Mouse (Mus musculus) CH12.LX (cell line): Measurements from ENCODE around the gene Cipc. TPM values are rescaled to one million over a fixed set of nuclear protein-coding genes. Genes with fewer than 3 reads are reported as not detected.

ENCODE experiments used
- DNase-seq: peaks from one replicate; pipeline ENCODE4 v3.0.0-alpha.2; 2013; ENCODE audit errors: extremely low read depth
- H3K27ac ChIP-seq: 2 replicates; pipeline ENCODE4 v1.5.1; 2012; ENCODE audit warnings: low read depth, mild to moderate bottlenecking, control low read depth, moderate library complexity; ENCODE audit not compliant: insufficient read depth
- H3K27me3 ChIP-seq: replicated peaks from 2 replicates; pipeline ENCODE3; 2012; ENCODE audit warnings: inconsistent platforms
- H3K36me3 ChIP-seq, 2 experiments: replicated peaks in 1 of 2; 2 replicates each; pipeline versions ENCODE3 to v1.6.1; 2012; ENCODE audit warnings: inconsistent platforms in 1 of 2, low read length in 1 of 2, mild to moderate bottlenecking in 1 of 2, mixed read lengths in 1 of 2, moderate library complexity in 1 of 2; ENCODE audit not compliant: control insufficient read depth in 1 of 2, insufficient read depth in 1 of 2
- H3K4me1 ChIP-seq, 2 experiments: 2 replicates each; pipeline ENCODE4 v1.6.1; 2012; ENCODE audit warnings: inconsistent platforms in 1 of 2, moderate library complexity in 1 of 2; ENCODE audit not compliant: insufficient read depth in 2 of 2, control insufficient read depth in 1 of 2
- H3K4me2 ChIP-seq: 2 replicates; pipeline ENCODE4 v1.6.1; 2012; ENCODE audit warnings: low read depth, mild to moderate bottlenecking, control low read depth; ENCODE audit not compliant: poor library complexity, insufficient read depth, severe bottlenecking
- H3K4me3 ChIP-seq, 3 experiments: fragments of 150-350 bp in 1 of 3; sonication (generic) in 1 of 3; replicated peaks in 1 of 3; 2 replicates each; pipeline versions ENCODE3 to v1.5.1; 2011 to 2012; ENCODE audit warnings: low read depth in 2 of 3, low read length in 2 of 3, mild to moderate bottlenecking in 2 of 3, moderate library complexity in 2 of 3, control low read depth in 1 of 3, improper control_type of control experiment in 1 of 3, inconsistent platforms in 1 of 3, mixed read lengths in 1 of 3; ENCODE audit not compliant: poor library complexity in 1 of 3
- H3K79me2 ChIP-seq: replicated peaks from 2 replicates; pipeline ENCODE4 v1.6.1; 2012; ENCODE audit warnings: mild to moderate bottlenecking, moderate library complexity; ENCODE audit not compliant: control insufficient read depth, poor library complexity, insufficient read depth, severe bottlenecking; ENCODE audit errors: extremely low read depth
- H3K9ac ChIP-seq: 2 replicates; pipeline ENCODE4 v1.6.1; 2012; ENCODE audit warnings: low read depth, mild to moderate bottlenecking, control low read depth, moderate library complexity; ENCODE audit not compliant: insufficient read depth
- H3K9me3 ChIP-seq: replicated peaks from 2 replicates; pipeline ENCODE3; 2012; ENCODE audit warnings: low read length, inconsistent platforms, mixed read lengths
- IRF4 ChIP-seq: IDR thresholded peaks from 2 replicates; pipeline ENCODE4 v1.6.1; 2014; ENCODE audit warnings: low read depth, mild to moderate bottlenecking, inconsistent platforms, low read length, improper control_type of control experiment
- JUND ChIP-seq: conservative IDR thresholded peaks from 2 replicates; pipeline ENCODE4 v1.6.1; 2011; ENCODE audit warnings: low read depth, low read length, improper control_type of control experiment
- MYC ChIP-seq: IDR thresholded peaks from 2 replicates; pipeline ENCODE4 v1.6.1; 2011; ENCODE audit warnings: low read depth, mild to moderate bottlenecking, improper control_type of control experiment, low read length
- NELFE ChIP-seq: IDR thresholded peaks from 2 replicates; pipeline ENCODE4 v1.6.1; 2011; ENCODE audit warnings: low read depth, low read length, improper control_type of control experiment
- RAD21 ChIP-seq: IDR thresholded peaks from 2 replicates; pipeline ENCODE4 v1.6.1; 2011; ENCODE audit warnings: low read depth, mild to moderate bottlenecking, low read length, improper control_type of control experiment, moderate library complexity
- RCOR1 ChIP-seq: conservative IDR thresholded peaks from 2 replicates; pipeline ENCODE4 v1.6.1; 2012; ENCODE audit warnings: low read depth, mild to moderate bottlenecking, inconsistent platforms, low read length, improper control_type of control experiment
- SMC3 ChIP-seq: IDR thresholded peaks from 2 replicates; pipeline ENCODE4 v1.6.1; 2011; ENCODE audit warnings: low read depth, low read length, improper control_type of control experiment
- USF1 ChIP-seq: IDR thresholded peaks from 2 replicates; pipeline ENCODE4 v1.6.1; 2014; ENCODE audit warnings: low read depth, mild to moderate bottlenecking, inconsistent platforms, low read length, improper control_type of control experiment
- ZC3H11A ChIP-seq: IDR thresholded peaks from 2 replicates; pipeline ENCODE4 v1.6.1; 2012; ENCODE audit warnings: low read depth, mild to moderate bottlenecking, inconsistent platforms, low read length, improper control_type of control experiment
- ZMIZ1 ChIP-seq: IDR thresholded peaks from 2 replicates; pipeline ENCODE4 v1.6.1; 2012; ENCODE audit warnings: low read depth, mild to moderate bottlenecking, inconsistent platforms, low read length, improper control_type of control experiment
- ZNF384 ChIP-seq: IDR thresholded peaks from 2 replicates; pipeline ENCODE4 v1.6.1; 2012; ENCODE audit warnings: low read depth, low read length, improper control_type of control experiment, inconsistent platforms
- dilution Hi-C: fragments of 300-500 bp; cut with MboI; formaldehyde crosslinking; loops from 2 replicates; pipeline ENCODE4 v1.14.3; 2020; ENCODE audit warnings: low sequenced_read_pairs; ENCODE audit not compliant: extremely low pct_unique_long_range_greater_than_20kb, extremely low pct_ligation_motif_present
- in situ Hi-C: fragments of 300-500 bp; cut with MboI; formaldehyde crosslinking; loops from 3 replicates; pipeline ENCODE4 v1.14.3; 2019; ENCODE audit warnings: low sequenced_read_pairs, low pct_ligation_motif_present, low pct_unique_long_range_greater_than_20kb, mixed read lengths
- polyA plus RNA-seq: library from polyadenylated mRNA; unstranded; fragments of >175 nt; gene quantifications from 2 replicates; pipeline ENCODE4 v1.2.1, GENCODE M21; 2012; ENCODE audit warnings: low read depth; ENCODE audit not compliant: insufficient read length
- total RNA-seq, 2 experiments: library from RNA; depleted of rRNA; stranded (reverse); fragments of 300-350 nt in 1 of 2; fragments of >200 nt in 1 of 2; gene quantifications; 2 replicates each; pipeline ENCODE4 v1.2.3; 2012 to 2014

The Cipc gene
- total and polyA plus RNA-seq, 3 experiments, result 15.7 to 20.5 (median 18.7) TPM

- dilution Hi-C loops, result no loop called here
- H3K79me2 ChIP-seq, result no peaks in the 10 kb centered on the region
- H3K4me2 ChIP-seq, result no peak overlapping the region
- peaks cover 0 to 13% of the 10 kb centered on the region in 2 experiments for H3K36me3 ChIP-seq
- H3K9me3 ChIP-seq, result no peaks in the 10 kb centered on the region
- peaks cover 16 to 48% of the 10 kb centered on the region in 2 experiments for H3K4me1 ChIP-seq
- no peak overlapping the region; the same call in 1 of the 2 replicates for H3K9ac ChIP-seq
- H3K27me3 ChIP-seq, result no peaks in the 10 kb centered on the region
- H3K27ac ChIP-seq, result no peak overlapping the region
- no peak for DNase-seq
- no peak overlapping the region for H3K4me3 ChIP-seq
- TF ChIP-seq ZNF384 (no peak), ZMIZ1 (no peak), RCOR1 (no peak), JUND (no peak), IRF4 (no peak), MYC (no peak)
- in situ Hi-C loops, result no loop called here
These were observed 47.2 kb upstream of the Cipc start for GRCm38 (mm10) chr12:86899461-86900179.

- H3K27me3 ChIP-seq, result no peaks in the 10 kb centered on the region
- no peak overlapping the region for H3K4me3 ChIP-seq
- peaks cover 0 to 9% of the 10 kb centered on the region in 2 experiments for H3K36me3 ChIP-seq
- TF ChIP-seq RAD21 (no peak), NELFE (no peak), SMC3 (no peak), USF1 (no peak), ZC3H11A (no peak)
- no peaks in the 10 kb centered on the region for H3K9me3 ChIP-seq
- dilution Hi-C loops (no loop called here), in situ Hi-C loops (no loop called here)
- no peaks in the 10 kb centered on the region for H3K79me2 ChIP-seq
- H3K4me2 ChIP-seq, result no peak overlapping the region
- H3K9ac ChIP-seq, result no peak overlapping the region
- H3K27ac ChIP-seq, result no peak overlapping the region
- peaks cover 14 to 35% of the 10 kb centered on the region in 2 experiments for H3K4me1 ChIP-seq
- no peak for DNase-seq
These were observed 42.7 kb upstream of the Cipc start for GRCm38 (mm10) chr12:86903828-86904806.
